Mouse (Mus musculus): ENCODE measurements around the gene Purb. TPM values are rescaled to one million over a fixed set of nuclear protein-coding genes. Genes with fewer than 3 reads are reported as not detected.

Purb gene
- polyA plus RNA-seq, 1 experiment from 2014 or later, result 13.7 TPM

Small RNA genes within 50 kb of the gene (microRNA-seq; reads per million reads assigned to microRNA genes)
- not detected for gene Gm22123

Other genes with a start within 250 kb of the Purb start
- not detected in 2 replicates for gene Npc1l1, start 245.8 kb downstream of the Purb start, polyA plus RNA-seq (2014; fragmentation: Nextera tagmentation; extraction: Ambion mirVana)
- 98.8 and 104 TPM in 2 replicates for gene Ddx56, start 208.1 kb downstream of the Purb start, polyA plus RNA-seq (2014; fragmentation: Nextera tagmentation; extraction: Ambion mirVana)
- gene Tmed4, start 201.0 kb downstream of the Purb start, polyA plus RNA-seq (2014; fragmentation: Nextera tagmentation; extraction: Ambion mirVana), result 148 and 161 TPM in 2 replicates
- 80.4 and 81.3 TPM in 2 replicates for gene Ogdh, start 184.3 kb downstream of the Purb start, polyA plus RNA-seq (2014; fragmentation: Nextera tagmentation; extraction: Ambion mirVana)
- 13.3 and 16.4 TPM in 2 replicates for gene Zmiz2, start 86.8 kb downstream of the Purb start, polyA plus RNA-seq (2014; fragmentation: Nextera tagmentation; extraction: Ambion mirVana)
- 5,393 and 5,428 TPM in 2 replicates for gene Ppia, start 60.5 kb downstream of the Purb start, polyA plus RNA-seq (2014; fragmentation: Nextera tagmentation; extraction: Ambion mirVana)
- 966 and 1,015 TPM in 2 replicates for gene H2afv, start 31.5 kb downstream of the Purb start, polyA plus RNA-seq (2014; fragmentation: Nextera tagmentation; extraction: Ambion mirVana)
- gene Myo1g, start 45.0 kb upstream of the Purb start, polyA plus RNA-seq (2014; fragmentation: Nextera tagmentation; extraction: Ambion mirVana), result 0.46 and 0.92 TPM in 2 replicates
- gene Ccm2, start 71.0 kb upstream of the Purb start, polyA plus RNA-seq (2014; fragmentation: Nextera tagmentation; extraction: Ambion mirVana), result 72.8 and 81.6 TPM in 2 replicates
- 37.1 and 38.4 TPM in 2 replicates for gene Nacad, start 130.1 kb upstream of the Purb start, polyA plus RNA-seq (2014; fragmentation: Nextera tagmentation; extraction: Ambion mirVana)
- gene Tbrg4, start 150.2 kb upstream of the Purb start, polyA plus RNA-seq (2014; fragmentation: Nextera tagmentation; extraction: Ambion mirVana), result 35.5 and 38.3 TPM in 2 replicates
- not detected in 2 replicates for gene Wap, start 162.7 kb upstream of the Purb start, polyA plus RNA-seq (2014; fragmentation: Nextera tagmentation; extraction: Ambion mirVana)
- 4.2 and 4.7 TPM in 2 replicates for gene Ramp3, start 182.6 kb upstream of the Purb start, polyA plus RNA-seq (2014; fragmentation: Nextera tagmentation; extraction: Ambion mirVana)

Data from midbrain, embryonic 11.5 days (tissue).